Comparison of ENCODE assay signal across 27 mouse cellular contexts in the genomic region with DNA sequence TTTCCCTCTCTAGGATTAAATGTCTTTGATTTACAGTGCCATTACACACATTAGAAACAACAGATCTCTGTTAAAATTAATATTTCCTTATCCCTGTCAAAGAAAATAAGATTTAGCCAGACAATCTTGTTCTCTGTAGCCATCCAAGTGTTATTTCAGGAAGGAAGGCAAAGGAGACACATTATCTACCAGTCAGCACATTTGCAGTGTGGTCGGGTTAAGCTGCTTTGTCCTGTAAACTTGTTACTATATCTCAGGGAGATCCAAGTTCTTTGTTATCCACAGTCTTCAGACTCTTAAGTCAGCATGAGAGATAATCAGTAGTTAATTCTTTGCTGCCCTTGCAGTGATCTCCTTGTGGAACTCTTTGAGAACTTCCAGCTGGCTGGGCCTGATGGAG. TPM values are rescaled to one million over a fixed set of nuclear protein-coding genes. Genes with fewer than 3 reads are reported as not detected.
"Had no signal": no experiment of that assay in that cellular context is flagged by ENCODE, and none has a peak within 500 bp of the region (broad histone marks: within the 10 kb centered on the region; RNA-seq: fewer than 3 reads in every experiment).

No protein-coding gene starts in this region.

- H3K9ac ChIP-seq: heart, embryonic 12.5 days; hindbrain, embryonic 13.5 days; hindbrain, embryonic 15.5 days; kidney, embryonic 15.5 days; limb, embryonic 12.5 days; liver, embryonic 13.5 days; liver, embryonic 15.5 days had no signal

- H3K4me3 ChIP-seq: heart, embryonic 10.5 days; heart, embryonic 12.5 days; hindbrain, embryonic 13.5 days; hindbrain, embryonic 15.5 days; kidney, embryonic 15.5 days; limb, embryonic 10.5 days; limb, embryonic 12.5 days; liver, embryonic 13.5 days; liver, embryonic 15.5 days had no signal

- ATAC-seq: hindbrain, postnatal 0 days; intestine, embryonic 16.5 days had no signal

- DNase-seq: gastrocnemius, postnatal 14 days; gastrocnemius, postnatal 36 days; heart, adult 11 months; heart, postnatal 10 days; heart, postnatal 36 days; kidney, adult 11 months; kidney, adult 2 months; kidney, adult 9 months; kidney, postnatal 14 days; kidney, postnatal 36 days; layer of hippocampus, adult 9-11 months; layer of hippocampus, postnatal 36 days; liver; liver, embryonic 13.5 days had no signal

- H3K4me2 ChIP-seq: heart, embryonic 12.5 days; hindbrain, embryonic 13.5 days; hindbrain, embryonic 15.5 days; kidney, embryonic 15.5 days; limb, embryonic 12.5 days; liver, embryonic 11.5 days; liver, embryonic 13.5 days; liver, embryonic 15.5 days had no signal

- H3K27ac ChIP-seq: heart, embryonic 10.5 days; hindbrain, embryonic 13.5 days; hindbrain, embryonic 15.5 days; hindbrain, postnatal 0 days; kidney, embryonic 15.5 days; kidney, postnatal 0 days; limb, embryonic 10.5 days; limb, embryonic 12.5 days; liver, embryonic 13.5 days; liver, embryonic 15.5 days had no signal

- H3K9me3 ChIP-seq: heart, embryonic 10.5 days; heart, embryonic 12.5 days; hindbrain, embryonic 13.5 days; hindbrain, embryonic 15.5 days; kidney, embryonic 15.5 days; limb, embryonic 10.5 days; limb, embryonic 12.5 days; liver, embryonic 13.5 days; liver, embryonic 15.5 days had no signal

- H3K27me3 ChIP-seq: heart, embryonic 12.5 days; hindbrain, embryonic 13.5 days; hindbrain, embryonic 15.5 days; kidney, embryonic 15.5 days; limb, embryonic 12.5 days; liver, embryonic 13.5 days; liver, embryonic 15.5 days had no signal

RNA-seq across cellular contexts. Expression of a gene that starts 25.2 kb away (rescaled TPM):
- total RNA-seq: hematopoietic stem cell, adult 5-6 weeks had no signal
